Mouse (Mus musculus) MEL (cell line): Measurements from ENCODE around the gene Sept9. TPM values are rescaled to one million over a fixed set of nuclear protein-coding genes. Genes with fewer than 3 reads are reported as not detected.

Experiments
- DNase-seq: peaks from one replicate; pipeline ENCODE4 v3.0.0; 2011; ENCODE audit warnings: low read depth, low spot score
- H3K27ac ChIP-seq: 2 replicates; pipeline ENCODE4 v1.5.1; 2012; ENCODE audit warnings: low read depth, mild to moderate bottlenecking, control low read depth, low read length, moderate library complexity; ENCODE audit not compliant: control insufficient read depth
- H3K27me3 ChIP-seq, 2 experiments: fragments of 150-350 bp in 1 of 2; sonication (generic) in 1 of 2; 2 replicates each; pipeline ENCODE4 v1.6.1; 2012; ENCODE audit warnings: low read length in 2 of 2, mild to moderate bottlenecking in 2 of 2, improper control_type of control experiment in 1 of 2, moderate library complexity in 1 of 2; ENCODE audit not compliant: insufficient read depth in 2 of 2, control insufficient read depth in 1 of 2
- H3K36me3 ChIP-seq, 2 experiments: 2 replicates each; pipeline ENCODE4 v1.6.1; 2012 to 2014; ENCODE audit warnings: low read length in 2 of 2, improper control_type of control experiment in 1 of 2, inconsistent platforms in 1 of 2, mild to moderate bottlenecking in 1 of 2; ENCODE audit not compliant: insufficient read depth in 2 of 2, control insufficient read depth in 1 of 2
- H3K4me1 ChIP-seq, 2 experiments: fragments of 150-350 bp in 1 of 2; sonication (generic) in 1 of 2; 2 replicates each; pipeline ENCODE4 v1.6.1; 2012; ENCODE audit warnings: low read length in 2 of 2, improper control_type of control experiment in 1 of 2, mild to moderate bottlenecking in 1 of 2; ENCODE audit not compliant: insufficient read depth in 2 of 2, control insufficient read depth in 1 of 2
- H3K4me3 ChIP-seq, 2 experiments: fragments of 150-350 bp in 1 of 2; sonication (generic) in 1 of 2; 2 replicates each; pipeline ENCODE4 v1.5.1; 2012; ENCODE audit warnings: low read depth in 2 of 2, low read length in 2 of 2, mild to moderate bottlenecking in 2 of 2, moderate library complexity in 2 of 2, control low read depth in 1 of 2, improper control_type of control experiment in 1 of 2; ENCODE audit not compliant: control insufficient read depth in 1 of 2, insufficient read depth in 1 of 2
- H3K79me2 ChIP-seq: 2 replicates; pipeline ENCODE4 v1.6.1; 2012; ENCODE audit warnings: mild to moderate bottlenecking, low read length, moderate library complexity; ENCODE audit not compliant: control insufficient read depth, poor library complexity, insufficient read depth
- H3K9ac ChIP-seq: 2 replicates; pipeline ENCODE4 v1.6.1; 2012; ENCODE audit warnings: low read depth, mild to moderate bottlenecking, control low read depth, low read length, moderate library complexity; ENCODE audit not compliant: control insufficient read depth, poor library complexity, severe bottlenecking
- H3K9me3 ChIP-seq: fragments of 150-350 bp; sonication (generic); replicated peaks from 2 replicates; pipeline ENCODE4 v1.6.1; 2012; ENCODE audit warnings: mild to moderate bottlenecking, low read length, improper control_type of control experiment, moderate library complexity; ENCODE audit not compliant: insufficient read depth
- CTCF ChIP-seq, 3 experiments: IDR thresholded peaks in 2 of 3; conservative IDR thresholded peaks in 1 of 3; 2 replicates each; pipeline ENCODE4 v1.5.1; 2011 to 2012; ENCODE audit warnings: low read length in 3 of 3, low read depth in 2 of 3, mild to moderate bottlenecking in 2 of 3, improper control_type of control experiment in 1 of 3, inconsistent platforms in 1 of 3, mixed read lengths in 1 of 3, moderate library complexity in 1 of 3; ENCODE audit not compliant: control insufficient read depth in 1 of 3, insufficient read depth in 1 of 3, poor library complexity in 1 of 3, severe bottlenecking in 1 of 3
- ELF1 ChIP-seq: IDR thresholded peaks from 2 replicates; pipeline ENCODE4 v1.6.1; 2014; ENCODE audit warnings: low read depth, mild to moderate bottlenecking, inconsistent platforms, low read length, improper control_type of control experiment, moderate library complexity
- EP300 ChIP-seq, 2 experiments: IDR thresholded peaks; 2 replicates each; pipeline ENCODE4 v1.6.1; 2011; ENCODE audit warnings: improper control_type of control experiment in 2 of 2, low read length in 2 of 2, low read depth in 1 of 2, mild to moderate bottlenecking in 1 of 2
- GATA1 ChIP-seq: IDR thresholded peaks from 2 replicates; pipeline ENCODE4 v1.6.1; 2011; ENCODE audit warnings: low read depth, low read length, improper control_type of control experiment
- KAT2A ChIP-seq: conservative IDR thresholded peaks from 2 replicates; pipeline ENCODE4 v1.6.1; 2012; ENCODE audit warnings: low read depth, low read length, improper control_type of control experiment, inconsistent platforms
- MAZ ChIP-seq: IDR thresholded peaks from 2 replicates; pipeline ENCODE4 v1.6.1; 2012; ENCODE audit warnings: low read depth, mild to moderate bottlenecking, inconsistent platforms, low read length, improper control_type of control experiment
- MEF2A ChIP-seq: IDR thresholded peaks from 2 replicates; pipeline ENCODE4 v1.6.1; 2014; ENCODE audit warnings: low read depth, mild to moderate bottlenecking, inconsistent platforms, low read length, improper control_type of control experiment; ENCODE audit not compliant: poor library complexity, insufficient replicate concordance, severe bottlenecking; ENCODE audit errors: extremely low read depth
- MYC ChIP-seq: IDR thresholded peaks from 2 replicates; pipeline ENCODE4 v1.6.1; 2011; ENCODE audit warnings: low read depth, mild to moderate bottlenecking, low read length, improper control_type of control experiment, moderate library complexity
- POLR2AphosphoS2 ChIP-seq: IDR thresholded peaks from 2 replicates; pipeline ENCODE4 v1.6.1; 2011; ENCODE audit warnings: low read length, improper control_type of control experiment
- POLR2AphosphoS5 ChIP-seq: IDR thresholded peaks from 2 replicates; pipeline ENCODE4 v1.6.1; 2012; ENCODE audit warnings: low read depth, borderline replicate concordance, mild to moderate bottlenecking, inconsistent platforms, low read length, moderate library complexity, mixed read lengths
- RAD21 ChIP-seq: IDR thresholded peaks from 2 replicates; pipeline ENCODE4 v1.6.1; 2011; ENCODE audit warnings: mild to moderate bottlenecking, low read depth, low read length, improper control_type of control experiment
- RCOR1 ChIP-seq: IDR thresholded peaks from 2 replicates; pipeline ENCODE4 v1.6.1; 2012; ENCODE audit warnings: low read depth, mild to moderate bottlenecking, inconsistent platforms, low read length, improper control_type of control experiment
- TBP ChIP-seq: IDR thresholded peaks from 2 replicates; pipeline ENCODE4 v1.8.0; 2011; ENCODE audit warnings: low read depth, low read length, improper control_type of control experiment
- UBTF ChIP-seq: IDR thresholded peaks from 2 replicates; pipeline ENCODE4 v1.6.1; 2012; ENCODE audit warnings: low read depth, mild to moderate bottlenecking, inconsistent platforms, low read length, improper control_type of control experiment, moderate library complexity, borderline replicate concordance; ENCODE audit not compliant: insufficient read depth
- ZC3H11A ChIP-seq: IDR thresholded peaks from 2 replicates; pipeline ENCODE4 v1.6.1; 2012; ENCODE audit warnings: low read depth, mild to moderate bottlenecking, inconsistent platforms, low read length, improper control_type of control experiment
- ZKSCAN1 ChIP-seq: IDR thresholded peaks from 2 replicates; pipeline ENCODE4 v1.6.1; 2012; ENCODE audit warnings: low read depth, mild to moderate bottlenecking, inconsistent platforms, low read length, improper control_type of control experiment, moderate library complexity
- ZMIZ1 ChIP-seq: IDR thresholded peaks from 2 replicates; pipeline ENCODE4 v1.6.1; 2012; ENCODE audit warnings: low read depth, mild to moderate bottlenecking, inconsistent platforms, low read length, improper control_type of control experiment, moderate library complexity
- ZNF384 ChIP-seq: IDR thresholded peaks from 2 replicates; pipeline ENCODE4 v1.6.1; 2012; ENCODE audit warnings: low read depth, mild to moderate bottlenecking, inconsistent platforms, low read length, improper control_type of control experiment
- polyA plus RNA-seq, 2 experiments: library from polyadenylated mRNA; stranded (reverse) in 1 of 2; unstranded in 1 of 2; fragments of >175 nt in 1 of 2; fragments of >200 nt in 1 of 2; gene quantifications; 2 replicates each; pipeline versions ENCODE4 v1.2.1 to v1.2.4; 2012; ENCODE audit warnings: low replicate concordance in 2 of 2, low read depth in 1 of 2; ENCODE audit not compliant: insufficient read length in 2 of 2, insufficient read depth in 1 of 2, missing spikeins in 1 of 2
- total RNA-seq: library from RNA; depleted of rRNA; stranded (reverse); fragments of 300-350 nt; gene quantifications from 2 replicates; pipeline ENCODE4 v1.2.3, GENCODE M21; 2012

Gene Sept9
- total and polyA plus RNA-seq, 3 experiments = 49.7 to 196 (median 163) TPM

DNA sequence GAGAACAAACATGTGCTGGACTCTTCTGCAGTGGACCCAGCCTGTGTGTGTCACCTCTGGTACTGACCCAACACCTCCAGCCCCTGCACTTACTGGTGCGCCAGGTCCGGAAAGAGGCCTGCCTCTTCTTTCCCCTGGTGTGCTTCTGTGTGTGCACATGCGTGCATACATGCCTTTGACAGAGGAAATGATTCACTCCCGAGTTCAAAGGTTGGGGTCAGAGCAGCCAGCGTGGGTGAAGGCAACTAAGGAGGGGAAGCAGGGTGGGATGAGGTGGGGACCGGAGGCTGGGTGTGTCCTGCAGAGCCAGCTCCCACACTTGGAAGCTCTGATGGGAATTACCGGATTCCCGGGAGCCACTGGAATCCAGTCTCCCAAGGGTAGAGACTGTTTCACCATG is 46.8 kb downstream of the Sept9 start:
- Histone ChIP-seq H3K9me3 (no peaks in the 10 kb centered on the region), H3K4me3 (no peak overlapping the region), H3K9ac (no peak overlapping the region), H3K27ac (no peak overlapping the region), H3K4me1 (peaks cover 34 to 75% of the 10 kb centered on the region in 2 experiments), H3K79me2 (no peaks in the 10 kb centered on the region), H3K36me3 (peaks cover 0 to 53% of the 10 kb centered on the region in 2 experiments; a peak in 2 of 4 replicates), H3K27me3 (no peaks in the 10 kb centered on the region)
- DNase-seq = no peak
- TF ChIP-seq EP300 (IDR thresholded peaks at IDR 0.05; ENCODE audit: low read depth in 1 of 2, low read length in 2 of 2) = no peak
- no peak for TF ChIP-seq RAD21
- no peak for TF ChIP-seq KAT2A
- TF ChIP-seq ZNF384 = no peak
- TF ChIP-seq RCOR1 = no peak
- no peak for TF ChIP-seq MYC
- TF ChIP-seq TBP = no peak
- TF ChIP-seq ELF1 = no peak
- TF ChIP-seq POLR2AphosphoS2 = no peak
- TF ChIP-seq ZC3H11A = no peak
- no peak for TF ChIP-seq CTCF (IDR thresholded peaks at IDR 0.05 in 2 of 3, conservative IDR thresholded peaks at IDR 0.05 in 1 of 3; ENCODE audit: control insufficient read depth in 1 of 3, insufficient read depth in 1 of 3, low read depth in 2 of 3, low read length in 3 of 3, poor library complexity in 1 of 3, severe bottlenecking in 1 of 3)
- no peak for TF ChIP-seq UBTF
- TF ChIP-seq ZKSCAN1 = no peak
- TF ChIP-seq POLR2AphosphoS5 = no peak
- no peak for TF ChIP-seq MEF2A

GRCm38 (mm10) chr11:117246981-117247431 is 47.5 kb downstream of the Sept9 start:
- H3K27ac ChIP-seq = no peak overlapping the region
- DNase-seq = no peak
- H3K9ac ChIP-seq = no peak overlapping the region
- peaks cover 31 to 72% of the 10 kb centered on the region in 2 experiments for H3K4me1 ChIP-seq
- TF ChIP-seq ZC3H11A = no peak
- TF ChIP-seq ZMIZ1 = no peak
- TF ChIP-seq RAD21 = no peak
- no peak for TF ChIP-seq GATA1
- TF ChIP-seq RCOR1 = no peak
- TF ChIP-seq MAZ = no peak
- TF ChIP-seq, all 39 proteins: peak for 0
- Histone ChIP-seq H3K79me2 (no peaks in the 10 kb centered on the region), H3K36me3 (peaks cover 0 to 49% of the 10 kb centered on the region in 2 experiments; a peak in 2 of 4 replicates), H3K9me3 (no peaks in the 10 kb centered on the region), H3K4me3 (no peak overlapping the region), H3K27me3 (no peaks in the 10 kb centered on the region)
